Mouse (Mus musculus) urinary bladder, postnatal 14 days (tissue): ENCODE measurements around the gene Sema6b.
"Not testable (repeated sequence)": the region's sequence is repeated elsewhere in the genome, so short reads cannot be mapped to it uniquely, and the experiment has no call there.

ENCODE experiments used
- DNase-seq: peaks from one replicate; pipeline ENCODE4 v3.0.0; 2021; ENCODE audit warnings: low spot score

Gene Sema6b

DNA sequence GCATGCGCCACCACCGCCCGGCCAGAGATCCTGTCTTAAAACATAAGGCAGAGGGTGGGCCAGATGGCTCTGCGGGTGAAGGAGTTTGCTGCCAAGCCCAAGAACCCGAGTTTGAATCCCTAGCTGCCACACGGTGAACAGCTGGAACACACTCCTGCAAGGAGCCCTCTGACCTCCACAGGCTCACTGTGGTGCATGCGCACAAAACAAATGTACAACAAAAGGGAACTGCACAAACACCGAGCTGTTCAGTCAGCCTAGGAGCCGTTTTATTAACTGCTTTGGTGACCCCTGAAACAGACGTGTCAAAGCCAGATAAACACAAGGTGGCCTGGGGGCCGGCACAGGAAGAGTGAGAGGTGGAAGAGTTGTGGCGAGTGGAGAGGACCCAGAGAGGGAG lies 20.7 kb downstream of the Sema6b start:
- DNase-seq, result no peak

DNA sequence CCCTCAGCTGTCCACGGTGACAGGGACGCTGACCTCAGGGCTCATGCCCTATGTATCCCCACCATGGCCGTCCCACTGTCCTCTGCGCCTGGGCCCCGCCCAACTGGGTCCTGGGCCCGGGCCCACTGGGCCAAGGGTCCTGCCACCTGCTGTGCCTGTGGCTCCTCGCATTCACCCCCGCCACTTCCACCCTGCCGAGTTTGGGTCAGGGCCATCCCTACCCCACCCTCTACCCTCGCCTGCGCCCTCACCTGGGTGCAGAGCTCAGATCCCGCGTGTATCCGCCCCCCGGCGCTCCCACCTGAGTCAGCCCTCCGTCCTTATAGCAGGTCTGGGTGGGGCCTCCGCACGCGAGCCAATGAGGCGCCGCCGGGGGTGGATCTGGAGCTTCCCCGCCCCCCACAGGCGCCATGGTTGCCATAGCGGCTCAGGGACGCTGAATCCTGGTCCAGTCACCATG lies 22.9 kb downstream of the Sema6b start, which contains the start of gene Plin5:
Plin5 (minus strand) TSS at position 346 of the 460 bp plus-strand sequence.
- peak; percentile 72 for DNase-seq

DNA sequence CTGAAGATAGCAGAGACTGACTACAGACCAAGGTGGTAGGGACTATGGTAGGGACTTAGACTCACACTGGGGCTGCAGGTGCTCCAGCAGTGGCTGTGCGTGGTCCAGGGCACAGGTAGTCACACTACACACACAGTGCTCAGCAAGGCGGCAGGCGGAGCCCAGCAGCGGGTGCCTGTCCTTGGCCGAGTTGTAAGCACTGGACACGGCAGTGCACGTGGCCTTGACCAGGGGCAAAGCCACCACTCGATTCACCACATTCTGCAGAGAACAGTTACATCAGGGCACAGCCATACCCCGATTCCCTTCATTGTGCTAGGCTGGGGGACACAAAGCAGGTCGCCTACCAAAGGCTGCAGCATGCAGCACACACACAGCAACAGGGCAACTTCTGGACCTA lies 23.9 kb downstream of the Sema6b start:
- DNase-seq, result no peak

DNA sequence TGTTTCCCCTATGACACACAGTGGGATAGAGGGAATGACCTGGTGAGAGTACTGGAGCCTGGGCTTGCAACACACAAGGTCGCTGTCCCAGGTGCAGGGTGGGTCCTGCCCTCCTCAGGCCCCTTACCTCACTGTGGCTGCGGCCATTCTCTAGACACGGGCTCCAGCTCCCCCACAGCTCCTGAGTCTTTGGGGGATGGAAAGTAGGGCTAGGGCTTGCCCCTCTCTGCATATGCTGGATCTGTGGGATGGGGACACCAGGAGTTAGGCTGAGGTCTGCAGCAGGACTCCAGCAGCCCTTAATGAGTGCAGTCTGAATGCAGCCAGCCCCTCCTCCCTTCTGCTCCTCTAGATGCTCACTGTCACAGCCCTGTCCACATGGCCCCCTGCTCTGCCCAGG lies 27.4 kb downstream of the Sema6b start:
- DNase-seq, result no peak

DNA sequence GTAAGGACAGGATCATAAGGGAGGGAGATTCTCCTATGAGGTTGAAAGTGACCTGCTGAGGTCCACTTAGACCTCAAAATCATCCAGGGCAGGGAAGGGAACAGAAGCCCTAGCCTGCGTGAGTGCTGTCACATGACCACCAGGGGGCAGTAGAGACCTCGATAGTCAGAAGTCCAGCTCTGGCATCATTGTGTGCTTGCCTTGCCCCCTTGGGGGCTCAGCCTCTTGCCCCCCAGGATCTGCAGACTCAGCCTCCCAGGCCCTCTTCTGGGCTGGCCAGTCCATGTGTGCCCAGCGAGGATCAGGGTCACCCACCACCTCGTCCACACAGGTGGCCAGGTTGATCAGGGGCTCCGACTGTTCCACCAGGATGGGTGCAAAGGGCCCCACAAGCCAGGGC lies 28.3 kb downstream of the Sema6b start:
- DNase-seq, result peak; percentile 63

DNA sequence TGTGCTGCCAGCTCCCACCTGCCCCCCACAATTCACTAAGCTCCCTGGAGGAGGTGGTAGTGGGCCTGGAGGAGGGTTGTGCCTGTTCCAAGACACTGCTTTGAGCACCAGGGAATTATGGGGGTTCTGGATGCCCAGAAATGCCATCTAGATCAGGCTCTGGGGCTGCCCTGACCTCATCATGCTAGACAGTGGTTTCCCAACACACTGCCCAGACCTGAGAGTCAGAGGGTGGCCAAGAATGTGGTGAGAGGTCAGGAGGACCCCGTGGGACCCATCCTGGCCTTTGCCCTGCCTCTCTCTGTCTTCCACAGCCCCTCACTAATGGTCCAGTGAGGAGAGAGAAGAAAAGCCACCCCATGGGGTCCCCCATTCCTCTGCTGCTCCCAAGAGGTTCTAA lies 29.1 kb downstream of the Sema6b start:
- DNase-seq, result no peak

DNA sequence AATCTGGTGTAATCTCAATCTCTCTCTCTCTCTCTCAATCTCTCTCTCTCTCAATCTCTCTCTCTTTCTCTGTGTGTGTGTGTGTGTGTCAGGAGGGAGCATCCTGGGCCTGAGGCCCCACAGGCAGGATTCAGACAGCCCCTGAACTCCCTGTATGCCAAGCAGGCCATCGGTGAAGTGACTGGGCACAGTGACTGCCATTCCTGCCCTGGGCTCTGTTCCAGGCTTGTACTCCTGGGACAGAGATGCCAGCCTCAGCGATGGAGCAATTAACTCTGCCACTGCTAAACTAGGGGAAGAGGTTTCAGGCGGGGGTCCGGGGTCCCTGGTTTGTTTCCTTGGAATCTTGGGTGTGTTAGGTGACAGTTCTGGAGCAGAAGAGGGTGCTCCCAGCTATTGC lies 29.6 kb downstream of the Sema6b start:
- no peak for DNase-seq

DNA sequence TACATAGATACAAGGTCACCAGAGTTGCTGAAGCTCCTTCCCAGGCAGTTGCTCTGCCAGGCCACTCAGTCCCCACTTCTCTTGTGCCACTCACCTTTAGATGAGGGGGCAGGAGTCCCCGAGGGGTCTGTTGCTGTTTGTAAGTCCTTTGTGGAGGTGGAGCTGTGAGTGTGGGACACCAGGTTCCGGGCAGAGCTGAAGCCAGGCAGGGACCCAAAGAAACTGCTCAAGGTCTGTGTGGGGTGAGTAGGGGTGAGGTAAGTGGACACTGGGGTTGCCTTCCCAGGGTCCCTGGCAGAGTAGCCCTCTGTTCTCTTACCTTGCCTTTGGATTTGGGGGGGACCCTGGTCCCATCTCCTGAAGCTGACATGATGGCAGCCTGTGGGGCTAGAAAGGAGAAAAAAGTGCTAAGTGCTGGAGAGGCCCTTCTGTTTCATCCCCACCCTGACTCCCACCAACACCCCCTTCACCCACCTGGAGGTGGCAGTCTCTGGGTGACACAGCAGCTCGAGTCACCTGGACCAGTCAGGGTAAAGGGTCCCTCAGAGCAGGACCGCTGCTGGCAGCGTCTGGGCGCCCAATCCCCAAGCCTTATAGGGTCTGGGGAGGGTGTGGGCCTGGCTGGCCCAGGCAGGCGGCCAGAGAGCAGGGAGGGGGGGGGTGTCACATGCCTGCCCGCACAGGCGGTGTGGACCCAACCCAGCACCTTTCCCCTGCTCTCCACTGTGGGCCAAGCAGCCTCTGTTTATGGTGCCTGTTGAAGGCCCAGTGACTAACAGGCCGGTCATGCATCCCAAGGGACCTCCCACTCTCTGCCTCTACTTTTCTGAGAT lies 30.7 kb downstream of the Sema6b start, which contains the start of gene Plin4:
Plin4 (minus strand) TSS at position 585 of the 833 bp plus-strand sequence.
- peak; percentile 64 for DNase-seq

DNA sequence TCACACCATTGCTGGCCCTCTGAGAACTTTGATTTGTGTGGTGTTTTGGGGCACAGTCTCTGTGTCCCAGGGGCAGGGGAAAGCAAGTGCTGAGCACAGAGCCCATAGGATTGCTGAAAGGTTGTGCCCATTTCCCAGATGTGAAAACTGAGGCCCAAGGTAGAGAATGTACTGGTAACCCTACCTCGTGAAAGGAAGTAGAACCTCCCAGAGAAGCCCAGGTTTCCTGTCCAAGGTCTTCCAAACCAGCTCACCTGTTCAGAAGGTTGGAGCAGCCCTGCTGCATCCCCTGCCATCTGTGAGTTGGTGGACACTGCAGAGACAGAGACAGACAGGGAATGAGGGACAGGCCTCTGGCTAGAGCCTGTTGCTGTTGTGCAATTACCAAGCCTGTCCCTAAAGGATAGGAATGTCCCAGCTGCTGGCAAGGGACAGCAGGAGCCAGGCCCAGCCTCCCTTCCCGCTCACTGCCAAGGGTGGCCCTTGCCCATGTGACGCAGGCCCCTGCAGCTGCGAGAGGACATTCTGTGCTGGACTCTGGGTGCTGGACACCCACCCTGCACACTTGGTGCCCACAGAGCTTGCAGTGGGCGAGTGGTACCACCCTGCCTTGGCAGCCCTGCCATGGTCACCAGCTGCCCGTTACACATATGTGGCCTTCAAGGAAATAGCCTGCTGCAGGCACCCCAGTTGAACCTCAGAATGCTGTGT lies 31.7 kb downstream of the Sema6b start:
- DNase-seq, result peak; percentile 44

DNA sequence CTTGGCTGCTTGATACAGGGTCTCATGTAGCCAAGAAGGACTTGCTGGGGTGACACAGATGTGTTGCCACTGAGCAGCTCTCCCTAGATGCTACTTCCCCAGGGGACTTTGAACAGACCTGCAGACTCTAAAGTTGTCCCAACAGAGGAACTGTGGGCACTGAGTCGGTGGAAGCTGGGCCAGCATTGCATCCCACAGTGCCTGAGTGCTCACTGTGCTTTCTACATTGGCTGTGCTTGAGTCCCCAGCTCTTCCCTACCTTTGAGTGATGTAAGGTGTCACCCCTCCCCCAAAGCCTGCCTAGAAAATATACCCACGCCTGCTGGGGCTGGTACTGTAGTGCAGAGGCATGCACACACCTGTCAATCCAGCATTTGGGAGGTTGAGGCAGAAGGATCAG lies 32.4 kb downstream of the Sema6b start:
- DNase-seq, result no peak

DNA sequence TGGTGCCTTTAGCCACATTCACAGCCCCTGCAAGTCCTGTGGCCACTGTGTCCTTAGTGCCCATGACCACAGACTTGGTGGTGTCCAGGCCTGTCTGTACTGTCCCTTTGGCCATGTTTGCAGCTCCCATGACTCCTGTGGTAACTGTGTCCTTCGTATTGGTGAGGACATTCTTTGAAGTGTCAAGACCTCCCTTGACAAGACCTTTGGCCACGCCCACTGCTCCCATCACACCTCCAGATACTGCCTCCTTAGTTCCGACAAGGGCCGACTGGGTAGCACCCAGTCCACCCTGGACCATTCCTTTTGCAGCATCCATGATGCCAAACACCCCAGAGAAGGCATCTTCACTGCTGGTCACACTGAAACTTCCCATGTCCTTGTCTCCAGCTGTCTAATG lies 33.2 kb downstream of the Sema6b start:
- DNase-seq, result no peak

DNA sequence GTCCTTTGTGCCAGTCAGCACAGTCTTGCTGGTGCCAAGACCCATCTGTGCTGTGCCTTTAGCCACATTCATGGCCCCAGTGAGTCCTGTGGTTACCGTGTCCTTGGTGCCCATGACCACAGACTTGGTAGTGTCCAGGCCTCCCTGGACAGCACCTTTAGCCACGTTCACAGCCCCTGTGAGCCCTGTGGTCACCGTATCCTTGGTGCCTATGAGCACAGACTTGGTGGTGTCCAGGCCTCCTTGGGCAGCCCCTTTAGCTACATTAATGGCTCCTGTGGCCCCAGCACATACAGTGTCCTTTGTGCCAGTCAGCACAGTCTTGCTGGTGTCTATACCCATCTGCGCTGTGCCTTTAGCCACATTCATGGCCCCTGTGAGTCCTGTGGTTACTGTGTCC lies 33.7 kb downstream of the Sema6b start:
- DNase-seq, result not testable (repeated sequence)

DNA sequence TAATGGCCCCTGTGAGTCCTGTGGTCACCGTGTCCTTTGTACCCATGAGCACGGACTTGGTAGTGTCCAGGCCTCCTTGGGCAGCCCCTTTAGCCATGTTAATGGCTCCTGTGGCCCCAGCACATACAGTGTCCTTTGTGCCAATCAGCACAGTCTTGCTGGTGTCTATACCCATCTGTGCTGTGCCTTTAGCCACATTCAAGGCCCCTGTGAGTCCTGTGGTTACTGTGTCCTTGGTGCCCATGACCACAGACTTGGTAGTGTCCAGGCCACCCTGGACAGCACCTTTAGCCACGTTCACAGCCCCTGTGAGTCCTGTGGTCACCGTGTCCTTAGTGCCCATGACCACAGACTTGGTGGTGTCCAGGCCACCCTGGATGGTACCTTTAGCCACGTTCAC lies 35.3 kb downstream of the Sema6b start:
- not testable (repeated sequence) for DNase-seq

DNA sequence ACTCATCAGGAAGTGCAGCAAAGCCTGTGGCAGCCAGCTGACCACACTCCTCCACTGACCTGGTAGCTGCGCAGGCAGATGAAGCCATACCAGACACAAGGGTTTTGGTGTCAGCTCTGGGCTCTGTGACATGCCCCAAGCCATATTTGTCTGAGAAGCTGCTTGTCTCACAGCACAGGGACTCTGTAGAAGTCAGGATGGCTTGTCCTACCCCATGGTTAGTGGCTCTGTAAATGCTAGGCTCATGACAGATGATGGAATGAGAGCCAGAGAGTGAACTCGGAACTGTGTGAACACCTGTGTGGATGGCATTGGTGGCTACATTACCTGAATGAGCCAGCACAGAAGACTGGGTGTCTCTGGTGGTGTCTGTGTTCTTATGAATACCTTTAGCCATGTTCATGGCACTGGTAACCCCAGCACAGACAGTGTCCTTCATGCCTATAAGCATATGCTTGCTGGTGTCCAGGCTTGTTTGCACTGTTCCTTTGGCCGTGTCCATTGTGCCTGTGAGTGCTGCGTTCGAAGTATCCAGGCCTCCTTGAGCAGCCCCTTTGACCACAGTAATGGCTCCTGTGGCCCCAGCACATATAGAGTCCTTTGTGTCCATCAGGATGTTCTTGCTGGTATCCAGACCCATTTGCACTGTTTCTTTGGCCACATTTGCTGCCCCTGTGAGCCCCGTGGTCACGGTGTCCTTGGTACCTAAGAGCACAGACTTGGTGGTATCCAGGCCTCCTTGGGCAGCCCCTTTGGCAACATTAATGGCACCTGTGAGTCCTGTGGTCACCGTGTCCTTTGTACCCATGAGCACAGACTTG lies 36.5 kb downstream of the Sema6b start:
- no peak for DNase-seq

DNA sequence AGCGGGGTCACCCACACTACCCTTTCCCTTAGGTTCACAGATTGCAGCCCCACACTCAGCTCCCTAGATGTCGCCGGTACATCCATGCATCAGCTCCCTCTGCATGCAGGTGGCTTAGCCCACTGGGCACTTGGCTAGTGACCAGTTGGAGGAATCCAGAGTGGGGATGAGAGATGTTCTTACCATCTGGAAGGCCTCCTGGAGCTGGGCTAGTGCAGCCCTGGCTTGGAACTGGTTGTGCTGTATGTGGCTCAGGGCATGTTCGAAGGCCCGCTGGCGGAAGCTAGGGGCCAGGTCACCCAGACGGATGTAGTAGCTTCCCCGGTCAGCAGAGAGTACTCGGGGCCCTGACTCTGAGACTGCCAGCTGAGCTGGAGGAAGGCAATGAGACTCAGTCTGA lies 37.2 kb downstream of the Sema6b start:
- no peak for DNase-seq

DNA sequence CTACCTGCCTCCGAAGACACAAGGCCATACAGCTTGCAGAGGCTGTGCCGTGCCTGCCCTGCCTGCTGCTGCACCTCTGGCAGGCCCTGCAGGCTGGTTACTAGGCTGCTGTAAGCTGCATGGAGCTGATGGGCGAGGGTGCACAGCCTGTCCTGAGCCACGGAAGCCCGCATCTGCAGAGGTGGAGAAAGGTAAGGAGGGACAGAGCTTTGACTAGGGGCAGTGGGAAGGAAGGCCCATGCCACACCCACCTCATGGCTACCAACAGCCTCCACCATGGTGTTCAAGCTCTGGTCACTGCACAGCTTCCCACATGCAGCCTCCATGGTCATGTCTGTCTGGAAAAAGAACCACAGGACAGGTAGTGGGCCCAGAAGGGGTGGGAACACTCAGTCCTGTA lies 38.0 kb downstream of the Sema6b start:
- no peak for DNase-seq

DNA sequence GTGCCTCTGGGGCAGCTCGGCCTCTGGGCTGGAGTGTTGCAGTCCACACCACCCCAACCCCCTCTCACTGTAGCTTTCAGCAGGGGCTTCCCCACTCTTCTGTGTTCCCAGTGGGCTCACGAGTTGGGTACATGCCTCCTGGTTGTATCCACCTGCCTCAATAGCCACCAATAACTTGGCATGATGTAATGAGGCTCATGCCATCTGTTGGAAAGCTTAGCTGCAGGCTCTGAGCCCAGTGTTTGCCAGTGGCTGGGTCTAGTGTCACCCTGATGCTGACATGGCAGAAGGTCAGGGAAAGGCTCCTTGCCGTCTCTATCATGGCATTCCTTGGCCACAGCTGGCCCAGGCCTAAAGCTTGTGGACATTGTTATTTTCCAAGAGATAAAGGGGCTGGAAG lies 39.3 kb downstream of the Sema6b start:
- no peak for DNase-seq

DNA sequence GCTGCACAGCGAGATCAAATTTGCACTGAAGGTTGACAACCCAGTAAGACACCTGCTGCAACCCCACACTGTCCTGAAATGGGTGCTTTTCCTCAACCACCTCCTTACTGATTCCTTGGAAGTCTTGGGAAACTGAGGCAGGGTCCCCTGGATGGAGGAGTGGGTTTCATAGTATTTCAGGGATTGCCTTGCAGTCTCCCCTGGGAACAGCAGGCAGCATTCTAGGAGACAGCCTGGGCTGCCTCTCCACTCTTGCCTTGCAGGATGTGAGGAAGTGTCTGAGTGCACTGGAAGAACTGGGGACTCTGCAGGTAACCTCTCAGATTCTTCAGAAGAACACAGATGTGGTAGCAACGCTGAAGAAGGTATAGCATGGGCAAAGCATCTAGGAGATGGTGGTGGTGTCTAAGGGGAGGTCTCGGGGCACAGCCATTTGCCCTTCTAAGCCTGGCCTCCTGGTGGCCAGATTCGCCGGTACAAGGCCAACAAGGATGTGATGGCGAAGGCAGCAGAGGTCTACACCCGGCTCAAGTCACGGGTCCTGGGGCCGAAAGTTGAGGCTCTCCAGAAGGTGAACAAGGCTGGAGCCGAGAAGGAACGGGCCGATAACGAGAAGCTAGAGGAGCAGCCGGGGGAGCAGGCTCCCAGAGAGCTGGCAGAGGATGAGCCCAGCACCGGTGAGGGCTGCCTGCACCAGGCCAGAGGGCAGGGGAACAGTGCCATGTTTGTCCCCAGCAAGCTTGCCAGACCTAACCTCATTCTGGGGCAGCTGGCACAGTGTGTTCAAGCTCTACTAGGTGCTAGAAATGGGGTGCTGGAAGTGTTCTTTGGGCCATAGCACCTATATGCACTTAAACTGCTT lies 41.2 kb downstream of the Sema6b start:
- DNase-seq, result no peak

DNA sequence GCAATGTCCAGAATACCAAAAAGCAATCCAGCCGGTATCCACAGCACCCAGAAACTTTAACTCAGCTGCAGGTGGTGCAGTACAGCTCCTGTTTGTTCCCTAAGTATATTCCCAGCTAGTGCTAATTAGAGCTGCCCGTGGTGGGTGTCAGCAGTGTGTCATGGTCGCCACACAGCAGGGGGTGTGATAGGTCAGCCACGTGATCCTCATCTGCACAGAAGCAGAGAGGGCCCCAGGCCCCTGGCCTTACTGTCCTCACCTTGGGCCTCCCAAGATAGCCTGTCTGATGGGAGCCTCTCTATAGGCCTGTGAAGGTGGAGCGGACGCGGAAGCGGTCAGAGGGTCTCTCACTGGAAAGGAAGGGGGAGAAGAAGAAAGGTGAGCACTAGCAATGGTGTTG lies 42.0 kb downstream of the Sema6b start:
- DNase-seq, result no peak

DNA sequence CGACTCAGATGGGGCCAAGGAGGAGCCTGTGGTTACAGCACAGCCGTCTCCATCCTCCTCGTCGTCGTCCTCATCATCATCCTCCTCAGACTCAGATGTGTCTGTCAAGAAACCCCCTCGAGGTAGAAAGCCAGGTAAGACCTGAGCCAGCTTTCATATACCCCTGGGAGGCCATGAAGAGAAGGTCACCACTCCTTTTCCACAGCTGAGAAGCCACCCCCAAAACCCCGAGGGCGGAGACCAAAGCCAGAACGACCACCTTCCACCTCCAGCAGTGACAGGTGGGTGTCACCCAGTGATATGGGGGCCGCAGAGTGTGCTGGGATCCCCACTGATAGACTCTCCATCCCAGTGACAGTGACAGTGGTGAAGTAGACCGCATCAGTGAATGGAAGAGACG lies 43.3 kb downstream of the Sema6b start:
- DNase-seq, result no peak

DNA sequence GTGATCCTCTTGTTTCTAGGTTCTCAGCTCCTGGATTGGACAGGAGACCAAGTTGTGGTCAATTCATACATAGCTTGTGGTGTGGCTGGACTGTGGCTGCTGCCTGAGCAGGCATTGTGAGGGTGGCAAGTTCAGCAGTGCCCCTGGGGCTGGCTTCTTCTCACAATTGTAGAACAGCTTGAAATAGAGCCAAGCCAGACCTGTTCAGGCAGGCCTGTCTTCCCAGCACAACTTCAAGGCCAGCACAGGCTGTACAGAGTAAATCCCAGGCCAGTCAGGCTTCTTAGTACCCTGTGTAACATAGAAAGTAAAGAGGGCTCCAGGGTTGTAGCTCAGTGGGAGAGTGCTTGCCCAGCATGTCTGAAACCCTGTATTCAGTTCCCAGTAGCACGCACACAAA lies 47.3 kb downstream of the Sema6b start:
- DNase-seq, result peak; percentile 64
